ENCODE assay signal across 8 mouse cellular contexts in the genomic region with DNA sequence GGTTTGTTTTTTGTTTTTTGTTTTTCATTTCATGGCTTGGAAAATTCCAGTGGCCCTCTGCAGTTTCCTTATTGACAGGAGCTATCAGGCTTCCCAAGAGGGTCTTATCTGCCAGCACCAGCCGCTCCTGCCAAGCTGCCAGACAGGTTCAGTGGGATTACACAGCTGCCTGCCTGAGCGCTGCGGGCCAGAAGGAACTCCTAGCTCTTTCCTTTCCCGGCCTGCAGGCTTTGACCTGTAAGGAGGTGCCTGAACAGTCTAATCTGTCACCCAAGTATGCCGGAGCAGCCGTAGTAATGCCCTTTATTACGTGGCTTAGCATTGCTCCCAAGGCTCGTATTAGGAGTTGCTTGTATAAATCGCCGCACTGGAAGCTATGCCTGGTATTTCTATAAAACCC. TPM values are rescaled to one million over a fixed set of nuclear protein-coding genes. Genes with fewer than 3 reads are reported as not detected.
DNase-seq lines count a peak whose midpoint lies in the region; ATAC-seq and TF ChIP-seq lines count a peak whose summit lies in the region.

No protein-coding gene starts in this region.

- peak overlapping the region; percentile 46 for H3K4me2 ChIP-seq in lung, embryonic 14.5 days

- H3K27ac ChIP-seq in lung, embryonic 14.5 days (ENCODE audit: low read depth): peak overlapping the region; percentile 82

- peak; percentile 79 for DNase-seq in embryo, embryonic 10 days (ENCODE audit: low spot score)
- DNase-seq in heart, adult 18-20 months: peak; percentile 68 to 73
- DNase-seq in kidney, adult 18-20 months: peak; percentile 49
- peak; percentile 84 for DNase-seq in lung, embryonic 14.5 days
- peak; percentile 25 for DNase-seq in retina, postnatal 7 days (ENCODE audit: low read depth, low spot score)
- no peak for DNase-seq in right cerebral cortex, postnatal 36 days (ENCODE audit: low spot score in 2 of 2)
- DNase-seq in cerebellum, postnatal 14 days: no peak

- no peak overlapping the region for H3K4me3 ChIP-seq in lung, embryonic 14.5 days (ENCODE audit: low read depth, low read length)

- no peak for TF ChIP-seq CTCF in lung, embryonic 14.5 days (IDR thresholded peaks at IDR 0.05; ENCODE audit: low read depth)

- no peaks in the 10 kb centered on the region for H3K9me3 ChIP-seq in lung, embryonic 14.5 days (ENCODE audit: low read depth, low read length)

- peak; percentile 88 for ATAC-seq in lung, embryonic 14.5 days (ENCODE audit: insufficient read depth)
- ATAC-seq in frontal cortex, adult (ENCODE audit: low TSS enrichment): no peak

- H3K4me1 ChIP-seq in lung, embryonic 14.5 days (ENCODE audit: insufficient read depth): peaks cover 16% of the 10 kb centered on the region

- no peaks in the 10 kb centered on the region for H3K36me3 ChIP-seq in lung, embryonic 14.5 days (ENCODE audit: insufficient read depth)

- H3K27me3 ChIP-seq in lung, embryonic 14.5 days (ENCODE audit: insufficient read depth, low read length): peaks cover 4% of the 10 kb centered on the region; the same call in 1 of the 2 replicates

- WGBS in lung, embryonic 14.5 days: 6% methylated on average over 10 of the region's 10 CpGs

- H3K9ac ChIP-seq in lung, embryonic 14.5 days: no peak overlapping the region

RNA-seq across cellular contexts. Expression of gene Syde2, which starts 23.2 kb away (rescaled TPM):
- 10 to 100 TPM; 16.2 to 16.7 TPM for total RNA-seq in heart, adult 18-20 months (2021)
- polyA plus RNA-seq in lung, embryonic 14.5 days (2014; fragmentation: Nextera tagmentation; extraction: Ambion mirVana): 2.5 and 3.2 TPM in 2 replicates

RNA-seq across cellular contexts. Expression of gene 2410004B18Rik, which starts 26.7 kb away (rescaled TPM):
- total RNA-seq in heart, adult 18-20 months (2021): 10 to 100 TPM; 18.0 to 20.6 TPM
- 50.7 and 52.7 TPM in 2 replicates for polyA plus RNA-seq in lung, embryonic 14.5 days (2014; fragmentation: Nextera tagmentation; extraction: Ambion mirVana)

RNA-seq across cellular contexts. Expression of gene Bcl10, which starts 41.9 kb away (rescaled TPM):
- 10 to 100 TPM; 16.1 to 16.5 TPM for total RNA-seq in heart, adult 18-20 months (2021)
- 50.6 and 50.7 TPM in 2 replicates for polyA plus RNA-seq in lung, embryonic 14.5 days (2014; fragmentation: Nextera tagmentation; extraction: Ambion mirVana)

Comparison
In these comparisons a context has a peak if more than half of its experiments do, and no peak if none do; other contexts are left out.
1. DNase-seq: peak in embryo, embryonic 10 days (single experiment), heart, adult 18-20 months (2 of 2), kidney, adult 18-20 months (single experiment), lung, embryonic 14.5 days (single experiment) and retina, postnatal 7 days (single experiment); none in right cerebral cortex, postnatal 36 days (0 of 2) and cerebellum, postnatal 14 days (0 of 2).